Mouse (Mus musculus): ENCODE data around the gene Myo1g.

- TF ChIP-seq FLI1 (IDR thresholded peaks at IDR 0.05; ENCODE audit: low read length) (no peak), GATA1 (IDR thresholded peaks at IDR 0.05; ENCODE audit: borderline replicate concordance, low read length) (no peak)
Observed at GRCm38 (mm10) chr11:6487496-6487895, 33.3 kb downstream of the Myo1g start.
